Mouse (Mus musculus): ENCODE measurements around the gene Arhgef7. TPM values are rescaled to one million over a fixed set of nuclear protein-coding genes. Genes with fewer than 3 reads are reported as not detected.

Gene Arhgef7
- total and polyA plus RNA-seq, 3 experiments = 59.7 to 117 (median 114) TPM

DNA sequence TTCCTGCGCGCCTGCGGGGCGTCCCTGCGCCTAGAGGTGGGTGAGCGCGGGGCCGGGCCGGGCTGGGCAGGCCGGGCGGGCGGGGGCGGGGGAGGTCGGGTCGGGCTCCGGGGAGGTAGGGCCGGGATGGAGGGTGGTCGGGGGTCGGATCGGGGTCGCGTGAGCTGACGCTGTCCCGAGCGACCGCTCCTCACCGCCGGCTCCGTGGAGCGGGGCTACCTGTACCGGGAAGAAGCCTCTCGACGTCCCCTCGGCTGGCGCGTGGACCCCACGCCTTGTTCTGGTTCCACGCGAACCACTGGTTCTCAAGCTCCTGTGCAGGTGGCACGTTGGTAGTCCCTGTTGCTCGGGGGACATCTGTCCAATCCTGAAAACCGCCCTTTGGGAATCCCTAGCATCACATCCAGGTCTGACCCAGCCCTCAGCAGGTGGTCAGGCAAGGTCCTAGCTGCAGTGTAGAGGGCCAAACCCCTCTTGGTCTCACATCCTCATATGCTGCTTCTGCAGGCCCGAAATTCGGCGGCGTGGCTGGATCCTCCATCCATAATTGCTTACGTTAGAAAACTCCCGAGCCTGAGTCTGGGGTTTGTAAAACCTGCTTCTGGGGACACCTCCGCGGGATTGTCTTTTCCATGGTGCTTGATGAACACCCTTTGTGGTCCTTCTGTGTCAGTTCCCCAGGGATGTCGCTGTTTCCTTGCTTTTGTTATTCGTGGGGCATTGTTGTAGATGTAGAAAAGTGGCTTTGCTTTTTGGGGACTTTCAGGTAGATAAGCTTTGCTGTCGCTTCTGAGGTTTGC, 31.2 kb downstream of the Arhgef7 start:
- Histone ChIP-seq H3K9ac (ENCODE audit: low read depth, low read length) (peak overlapping the region; percentile 99), H3K4me3 (peak overlapping the region; percentile 74), H3K27ac (peak overlapping the region; percentile 92), H3K27me3 (ENCODE audit: control insufficient read depth, insufficient read depth, low read length) (no peaks in the 10 kb centered on the region), H3K36me3 (ENCODE audit: control insufficient read depth, insufficient read depth, low read length) (no peaks in the 10 kb centered on the region), H3K4me1 (ENCODE audit: control insufficient read depth, insufficient read depth, low read length) (peaks cover 6% of the 10 kb centered on the region), H3K79me2 (replicated peaks; ENCODE audit: control insufficient read depth, insufficient read depth, low read length) (peaks cover 1% of the 10 kb centered on the region; the same call in 1 of the 2 replicates)
- no peak for TF ChIP-seq POLR2A (IDR thresholded peaks at IDR 0.05; ENCODE audit: insufficient read depth, low read depth, low read length)
- peak; percentile 51 for TF ChIP-seq CTCF (IDR thresholded peaks at IDR 0.05)
- 3% methylated on average over 48 of the region's 53 CpGs for WGBS
- intact Hi-C loops (cut with DNase I) = loop anchor here (2.0 to 10.0 kb wide), 4 partner anchors 20 to 916 kb away; partner anchors contain the start of genes Ankrd10 and Tubgcp3
- DNase-seq = peak in 1 of 2 experiments; percentile 17

DNA sequence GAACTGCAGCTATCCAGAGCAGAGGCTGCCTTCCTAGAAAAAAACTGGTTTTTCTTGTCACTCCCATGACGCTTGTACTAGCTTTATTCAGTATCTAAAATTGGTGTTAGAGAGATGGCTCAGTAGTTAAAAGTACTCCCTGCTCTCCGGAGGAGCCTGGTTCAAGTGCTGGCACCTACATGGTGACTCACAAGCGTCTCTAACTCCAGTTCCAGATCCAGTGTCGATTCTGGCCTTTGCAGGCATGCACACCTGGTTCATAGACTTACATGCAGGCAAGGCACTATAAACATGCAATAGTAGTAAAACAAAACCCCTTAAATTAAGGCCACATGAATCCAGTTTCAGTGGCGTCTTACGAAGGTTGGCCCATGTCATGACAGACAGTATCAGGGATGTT, 34.0 kb downstream of the Arhgef7 start:
- Histone ChIP-seq H3K27ac (no peak overlapping the region), H3K27me3 (ENCODE audit: control insufficient read depth, insufficient read depth, low read length) (no peaks in the 10 kb centered on the region), H3K4me3 (no peak overlapping the region), H3K36me3 (ENCODE audit: control insufficient read depth, insufficient read depth, low read length) (no peaks in the 10 kb centered on the region), H3K9ac (ENCODE audit: low read depth, low read length) (no peak overlapping the region), H3K79me2 (replicated peaks; ENCODE audit: control insufficient read depth, insufficient read depth, low read length) (peaks cover 9% of the 10 kb centered on the region), H3K4me1 (ENCODE audit: control insufficient read depth, insufficient read depth, low read length) (peaks cover 6% of the 10 kb centered on the region)
- TF ChIP-seq CTCF (IDR thresholded peaks at IDR 0.05) (no peak), POLR2A (IDR thresholded peaks at IDR 0.05; ENCODE audit: insufficient read depth, low read depth, low read length) (no peak), EP300 (IDR thresholded peaks at IDR 0.05; ENCODE audit: insufficient read depth, low read depth, low read length) (no peak)
- intact Hi-C loops (cut with DNase I) = no loop called here
- WGBS = 86% methylated on average over 6 of the region's 6 CpGs
- DNase-seq = no peak

DNA sequence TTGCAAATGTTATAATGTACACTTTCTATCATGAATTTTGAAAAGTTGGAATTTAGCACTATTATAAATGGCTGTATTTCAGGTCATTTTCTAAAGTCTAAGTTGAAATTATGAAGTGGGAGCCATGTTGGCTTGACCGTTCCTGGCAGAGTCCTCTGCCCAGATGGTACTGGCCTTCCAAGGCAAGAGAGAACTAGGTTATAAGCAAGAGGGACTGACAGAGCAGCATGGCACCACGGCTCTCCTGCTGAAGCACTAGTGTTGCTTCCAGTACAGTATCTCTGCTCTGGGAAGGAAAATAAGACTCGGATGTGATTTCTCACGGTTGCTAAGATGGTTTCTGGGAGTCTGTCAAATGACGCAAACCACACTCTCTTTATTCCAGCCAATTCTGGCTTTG, 34.5 kb downstream of the Arhgef7 start:
- Histone ChIP-seq H3K27me3 (ENCODE audit: control insufficient read depth, insufficient read depth, low read length) (no peaks in the 10 kb centered on the region), H3K9ac (ENCODE audit: low read depth, low read length) (no peak overlapping the region), H3K36me3 (ENCODE audit: control insufficient read depth, insufficient read depth, low read length) (no peaks in the 10 kb centered on the region), H3K79me2 (replicated peaks; ENCODE audit: control insufficient read depth, insufficient read depth, low read length) (peaks cover 9% of the 10 kb centered on the region), H3K4me3 (no peak overlapping the region), H3K4me1 (ENCODE audit: control insufficient read depth, insufficient read depth, low read length) (peaks cover 6% of the 10 kb centered on the region), H3K27ac (no peak overlapping the region)
- intact Hi-C loops (cut with DNase I) = no loop called here
- WGBS = 39% methylated on average over 5 of the region's 5 CpGs
- no peak for DNase-seq
- no peak for TF ChIP-seq POLR2A (IDR thresholded peaks at IDR 0.05; ENCODE audit: insufficient read depth, low read depth, low read length)

DNA sequence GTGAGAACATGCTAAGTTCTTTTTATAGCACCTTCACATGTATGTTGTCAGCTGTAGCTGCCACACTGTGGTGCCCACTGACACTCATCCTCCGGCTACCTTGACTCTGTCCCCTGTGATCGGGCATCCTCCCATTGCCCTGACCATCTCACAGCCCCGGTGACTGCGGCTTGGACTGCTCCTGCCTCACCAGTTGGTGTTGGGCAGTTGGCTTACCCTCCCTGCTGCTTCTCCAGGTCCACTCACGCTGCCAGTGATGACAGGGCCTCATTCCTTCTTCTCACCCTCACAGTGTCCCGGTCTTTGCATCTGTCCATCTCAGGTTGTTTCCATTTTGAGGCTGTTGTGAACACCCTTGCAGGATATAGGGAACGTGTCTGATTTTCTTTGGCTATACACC, 35.3 kb downstream of the Arhgef7 start:
- H3K79me2 ChIP-seq (replicated peaks; ENCODE audit: control insufficient read depth, insufficient read depth, low read length) = peaks cover 9% of the 10 kb centered on the region
- H3K4me1 ChIP-seq (ENCODE audit: control insufficient read depth, insufficient read depth, low read length) = peaks cover 4% of the 10 kb centered on the region
- no peaks in the 10 kb centered on the region for H3K36me3 ChIP-seq (ENCODE audit: control insufficient read depth, insufficient read depth, low read length)
- no peaks in the 10 kb centered on the region for H3K27me3 ChIP-seq (ENCODE audit: control insufficient read depth, insufficient read depth, low read length)
- H3K27ac ChIP-seq = no peak overlapping the region
- no peak overlapping the region for H3K4me3 ChIP-seq
- no peak overlapping the region for H3K9ac ChIP-seq (ENCODE audit: low read depth, low read length)
- no peak for TF ChIP-seq CTCF (IDR thresholded peaks at IDR 0.05)
- TF ChIP-seq EP300 (IDR thresholded peaks at IDR 0.05; ENCODE audit: insufficient read depth, low read depth, low read length) = no peak
- TF ChIP-seq POLR2A (IDR thresholded peaks at IDR 0.05; ENCODE audit: insufficient read depth, low read depth, low read length) = no peak
- DNase-seq = no peak
- intact Hi-C loops (cut with DNase I) = no loop called here
- 65% methylated on average over 7 of the region's 7 CpGs for WGBS

DNA sequence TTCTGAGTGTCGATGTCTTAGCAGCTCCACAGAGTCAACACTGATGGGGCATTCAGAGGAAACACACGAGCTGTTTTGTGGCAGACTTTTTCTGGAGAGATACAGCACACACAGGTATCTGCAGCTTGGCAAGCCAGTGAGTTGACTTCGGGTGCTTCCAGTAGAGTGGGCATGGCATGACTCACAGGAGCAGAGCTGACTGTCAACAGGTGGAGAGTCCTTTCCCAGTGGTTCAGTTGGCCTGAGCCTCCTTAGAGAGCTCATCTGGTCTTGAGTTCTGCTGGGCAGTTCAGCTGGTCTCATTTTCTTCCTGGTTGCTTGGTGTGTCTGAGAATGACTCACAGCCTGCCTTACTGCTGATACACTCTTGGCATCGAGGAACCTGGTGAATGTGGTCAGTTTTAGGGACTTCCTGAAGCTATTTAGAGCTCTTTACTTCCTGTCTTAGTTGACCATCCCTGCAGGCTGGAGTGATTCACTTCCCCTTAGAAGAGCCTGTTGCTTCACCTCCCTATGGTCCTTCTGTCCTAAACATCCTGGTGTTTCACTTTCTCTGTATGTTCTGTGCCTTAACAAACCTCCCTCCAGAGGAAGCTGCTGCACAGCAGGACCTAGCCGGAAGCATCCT, 39.8 kb downstream of the Arhgef7 start:
- TF ChIP-seq EP300 (IDR thresholded peaks at IDR 0.05; ENCODE audit: insufficient read depth, low read depth, low read length) = no peak
- Histone ChIP-seq H3K4me1 (ENCODE audit: control insufficient read depth, insufficient read depth, low read length) (peaks cover 2% of the 10 kb centered on the region), H3K4me3 (no peak overlapping the region), H3K36me3 (ENCODE audit: control insufficient read depth, insufficient read depth, low read length) (no peaks in the 10 kb centered on the region), H3K27me3 (ENCODE audit: control insufficient read depth, insufficient read depth, low read length) (no peaks in the 10 kb centered on the region), H3K9ac (ENCODE audit: low read depth, low read length) (no peak overlapping the region), H3K79me2 (replicated peaks; ENCODE audit: control insufficient read depth, insufficient read depth, low read length) (peaks cover 10% of the 10 kb centered on the region), H3K27ac (no peak overlapping the region)
- intact Hi-C loops (cut with DNase I) = no loop called here
- WGBS = 51% methylated on average over 5 of the region's 5 CpGs
- no peak for DNase-seq

DNA sequence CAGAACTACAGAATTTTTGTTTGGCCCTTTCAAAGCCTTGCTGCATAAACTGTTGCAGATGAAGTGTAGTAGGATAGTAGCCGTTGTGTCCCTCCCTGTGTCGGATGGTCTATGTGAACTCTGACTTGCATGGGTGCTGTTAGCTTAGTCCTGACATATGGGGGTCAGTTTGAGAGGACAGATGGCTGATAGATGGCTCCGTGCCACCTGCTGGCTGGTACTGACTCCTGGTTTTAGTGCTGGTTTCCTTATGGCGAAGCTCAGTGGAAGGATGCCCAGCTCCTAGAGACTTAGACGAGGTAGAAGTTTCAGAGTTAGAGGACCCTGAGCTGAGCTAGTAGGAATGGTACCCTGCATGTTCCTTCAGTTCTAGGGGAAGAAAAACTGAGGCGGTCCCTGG, 42.5 kb downstream of the Arhgef7 start:
- no peak for DNase-seq
- H3K27me3 ChIP-seq (ENCODE audit: control insufficient read depth, insufficient read depth, low read length) = no peaks in the 10 kb centered on the region
- no peak for TF ChIP-seq CTCF (IDR thresholded peaks at IDR 0.05)
- H3K27ac ChIP-seq = no peak overlapping the region
- H3K36me3 ChIP-seq (ENCODE audit: control insufficient read depth, insufficient read depth, low read length) = no peaks in the 10 kb centered on the region
- intact Hi-C loops (cut with DNase I) = loop anchor here (10.0 kb wide), 1 partner anchor 215 kb away; the partner anchor contains the start of genes Cars2 and Ing1
- H3K4me1 ChIP-seq (ENCODE audit: control insufficient read depth, insufficient read depth, low read length) = peaks cover 9% of the 10 kb centered on the region
- peaks cover 8% of the 10 kb centered on the region for H3K79me2 ChIP-seq (replicated peaks; ENCODE audit: control insufficient read depth, insufficient read depth, low read length)
- no peak overlapping the region for H3K4me3 ChIP-seq
- no peak overlapping the region for H3K9ac ChIP-seq (ENCODE audit: low read depth, low read length)
- WGBS = 92% methylated on average over 6 of the region's 6 CpGs
